Mouse (Mus musculus): ENCODE measurements around the gene Tnpo2.

- no peak for TF ChIP-seq CTCF (IDR thresholded peaks at IDR 0.05 in 2 of 3, conservative IDR thresholded peaks at IDR 0.05 in 1 of 3; ENCODE audit: control insufficient read depth in 1 of 3, insufficient read depth in 1 of 3, low read depth in 2 of 3, low read length in 3 of 3, poor library complexity in 1 of 3, severe bottlenecking in 1 of 3)
- TF ChIP-seq ZC3H11A (IDR thresholded peaks at IDR 0.05; ENCODE audit: low read depth, low read length) = no peak
- no peak for TF ChIP-seq POLR2A (IDR thresholded peaks at IDR 0.05; ENCODE audit: control insufficient read depth in 1 of 2, insufficient read depth in 1 of 2, low read depth in 1 of 2, low read length in 2 of 2, poor library complexity in 1 of 2)
- no peak for TF ChIP-seq ETS1 (IDR thresholded peaks at IDR 0.05; ENCODE audit: low read depth, low read length)
- TF ChIP-seq EP300 (IDR thresholded peaks at IDR 0.05; ENCODE audit: low read depth in 1 of 2, low read length in 2 of 2) = no peak
These were observed 7.4 kb upstream of the Tnpo2 start for GRCm38 (mm10) chr8:85029271-85029670.
